Mouse (Mus musculus) c-Kit-negative CD71-positive TER-119-positive erythroid progenitor cells, embryonic 14.5 days (primary cell): ENCODE measurements around the gene Gm28891.
"Not testable (repeated sequence)": the region's sequence is repeated elsewhere in the genome, so short reads cannot be mapped to it uniquely, and the experiment has no call there.

ENCODE experiments used
- DNase-seq: peaks from one replicate; pipeline ENCODE4 v3.0.0-alpha.2; 2013; ENCODE audit warnings: low read depth, low spot score

Gene Gm28891

GRCm38 (mm10) chrY:60240902-60241301 is at the start of gene Gm28891:
Gm28891 (plus strand) TSS chrY:60241202.
- DNase-seq, result not testable (repeated sequence)
